Mouse (Mus musculus) large intestine, adult 2 months (tissue): ENCODE results near the gene Wnt7b. TPM values are rescaled to one million over a fixed set of nuclear protein-coding genes. Genes with fewer than 3 reads are reported as not detected.

Experiments used
- DNase-seq: peaks from one replicate; pipeline ENCODE4 v3.0.0-alpha.2; 2012; ENCODE audit warnings: low read depth, low spot score
- WGBS: fragments of 180-500 bp; shearing (Covaris S2); methylation state at CpG from one replicate; pipeline ENCODE4 v1.1.7; 2018; 5-methylcytosine and 5-hydroxymethylcytosine counted together
- polyA plus RNA-seq: library from polyadenylated mRNA; depleted of rRNA; stranded (reverse); fragments of >200 nt; gene quantifications from 2 replicates; pipeline ENCODE4 v1.2.3, GENCODE M21; 2012

Wnt7b gene
- polyA plus RNA-seq, 1 experiment: 0.07 TPM

DNA sequence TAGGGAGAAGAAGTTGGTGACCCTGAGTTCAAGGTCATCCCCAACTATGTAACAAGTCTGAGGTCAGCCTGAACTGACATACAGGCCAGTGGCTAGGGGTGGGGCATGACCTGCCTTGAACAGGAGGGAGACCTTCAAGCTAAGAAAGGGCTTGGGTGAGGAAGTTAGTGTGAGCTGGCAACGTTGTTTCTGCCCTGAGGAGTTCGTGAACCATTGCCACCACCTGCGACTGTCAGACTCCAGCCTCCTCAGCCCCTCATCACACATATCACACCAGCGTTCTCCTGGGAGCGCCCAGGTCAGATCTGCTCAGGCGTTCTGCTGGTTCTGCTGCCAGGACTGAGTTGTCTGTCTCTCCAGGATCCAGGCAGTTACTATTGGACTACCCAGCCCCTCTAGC lies 20.5 kb upstream of the Wnt7b start:
- 74% methylated on average over 6 of the region's 6 CpGs for WGBS
- DNase-seq: no peak

GRCm38 (mm10) chr15:85602021-85602420 lies 19.7 kb upstream of the Wnt7b start:
- DNase-seq: no peak
- WGBS: 93% methylated on average over 5 of the region's 5 CpGs

- no peak for DNase-seq
- WGBS: 78% methylated on average over 4 of the region's 4 CpGs
These were observed 18.9 kb upstream of the Wnt7b start for GRCm38 (mm10) chr15:85601202-85601601.

DNA sequence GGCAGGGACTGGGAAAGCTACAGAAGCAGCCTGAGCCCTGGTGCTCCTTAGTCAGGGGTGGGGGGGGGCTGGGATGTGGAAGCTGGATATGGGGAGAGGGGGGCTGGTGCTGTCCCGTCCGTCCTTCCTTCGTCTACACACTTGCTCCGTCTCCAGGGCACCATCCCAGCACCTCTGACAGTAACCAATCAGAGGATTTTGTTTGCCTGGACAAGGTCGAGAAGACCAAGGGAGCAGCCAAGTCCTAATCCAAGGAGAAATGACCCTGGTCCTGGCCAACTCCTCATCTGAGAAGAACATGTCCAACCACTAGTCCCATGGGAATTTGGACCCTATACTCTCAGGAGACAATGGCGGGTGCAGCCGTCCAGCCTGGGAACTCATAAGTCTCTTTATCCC lies 18.4 kb upstream of the Wnt7b start:
- DNase-seq: no peak
- WGBS: 56% methylated on average over 7 of the region's 7 CpGs

GRCm38 (mm10) chr15:85599887-85600695 lies 17.8 kb upstream of the Wnt7b start:
- WGBS: 7% methylated on average over 17 of the region's 18 CpGs
- no peak for DNase-seq

DNA sequence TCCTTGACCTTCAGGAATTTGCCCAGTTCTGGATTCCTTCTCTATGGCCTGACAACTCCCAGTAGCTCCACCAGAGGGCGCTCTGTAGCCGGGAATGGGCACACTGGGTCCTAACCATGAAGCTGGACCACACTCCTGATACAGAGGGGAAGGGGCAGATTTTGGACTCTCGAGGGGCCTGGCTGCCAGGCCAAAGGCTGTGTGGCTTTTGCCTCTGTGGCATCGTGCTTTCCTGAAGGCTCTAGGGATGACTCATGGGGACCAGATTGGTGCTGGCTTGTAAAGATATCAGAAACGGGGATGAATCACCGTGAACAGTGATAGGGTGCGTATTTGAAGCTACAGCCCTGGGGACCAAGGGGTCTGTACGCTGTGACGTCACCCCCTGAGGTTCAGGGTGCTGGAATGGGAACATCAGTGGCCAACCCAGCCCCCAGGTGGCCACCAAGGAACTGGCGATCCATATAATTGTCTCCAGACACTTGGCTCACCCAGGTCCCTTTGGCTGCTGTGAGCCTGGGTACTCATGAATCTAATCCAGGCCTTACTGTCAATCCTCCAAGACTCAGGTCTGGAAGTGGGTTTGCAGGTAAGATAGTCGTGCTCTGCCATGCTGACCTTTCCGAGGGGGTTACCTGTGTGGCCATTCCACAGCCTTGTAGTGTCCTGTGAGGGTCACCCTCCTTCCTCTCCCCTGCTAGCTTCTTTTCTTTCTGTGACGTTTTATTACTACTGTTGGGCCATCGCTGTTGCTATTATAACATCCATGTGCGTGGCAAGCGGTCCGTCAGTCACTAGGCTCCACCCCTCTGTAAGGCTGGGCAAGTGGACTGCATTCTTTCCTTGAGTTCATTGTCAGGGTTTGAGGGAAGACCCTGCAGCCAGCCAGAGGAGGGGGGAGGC lies 17.0 kb upstream of the Wnt7b start:
- DNase-seq: no peak
- 22% methylated on average over 17 of the region's 17 CpGs for WGBS

- no peak for DNase-seq
- WGBS: 69% methylated on average over 5 of the region's 5 CpGs
These were observed 16.2 kb upstream of the Wnt7b start for GRCm38 (mm10) chr15:85598443-85598842.

DNA sequence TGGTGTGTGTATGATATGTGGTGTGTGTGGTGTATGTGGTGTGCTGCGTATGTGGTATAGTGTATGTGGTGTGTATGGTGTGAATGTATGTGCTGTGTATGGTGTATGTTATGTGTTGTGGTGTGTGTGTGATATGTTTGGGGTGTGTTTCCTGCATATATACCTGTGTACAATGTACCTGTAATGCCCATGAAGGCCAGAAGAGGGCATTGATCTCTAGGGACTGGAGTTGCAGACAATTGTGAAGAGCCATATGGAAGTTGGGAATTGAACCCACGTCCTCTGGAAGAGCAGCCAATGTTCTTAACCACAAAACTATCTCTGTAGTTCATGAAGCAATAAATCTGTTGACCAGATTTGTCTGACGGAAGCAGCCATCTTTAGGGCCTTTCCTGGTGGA lies 15.1 kb upstream of the Wnt7b start:
- no peak for DNase-seq
- WGBS: 66% methylated on average over 3 of the region's 3 CpGs

DNA sequence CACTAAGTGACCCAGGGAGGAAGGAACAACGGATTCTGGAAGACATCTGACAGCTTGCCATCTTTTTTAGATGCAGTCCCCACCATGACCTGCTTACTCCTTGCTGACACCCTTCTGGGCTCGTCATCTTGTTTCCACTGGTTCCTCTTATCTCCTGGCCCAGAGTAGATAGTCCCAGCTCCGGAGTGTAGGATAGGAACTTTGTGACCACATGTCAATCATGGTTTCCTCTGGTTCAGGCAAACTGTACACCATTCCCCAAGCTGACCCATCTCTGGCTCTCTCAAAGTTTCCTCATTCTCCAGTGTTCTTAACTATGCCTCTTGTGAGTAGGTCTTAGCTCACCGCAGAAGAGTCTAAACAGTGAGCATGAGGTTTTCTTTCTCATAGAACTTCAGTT lies 10.4 kb upstream of the Wnt7b start:
- no peak for DNase-seq
- WGBS: 80% methylated on average over 4 of the region's 4 CpGs

GRCm38 (mm10) chr15:85590831-85591230 lies 8.6 kb upstream of the Wnt7b start:
- WGBS: 87% methylated on average over 10 of the region's 10 CpGs
- no peak for DNase-seq

DNA sequence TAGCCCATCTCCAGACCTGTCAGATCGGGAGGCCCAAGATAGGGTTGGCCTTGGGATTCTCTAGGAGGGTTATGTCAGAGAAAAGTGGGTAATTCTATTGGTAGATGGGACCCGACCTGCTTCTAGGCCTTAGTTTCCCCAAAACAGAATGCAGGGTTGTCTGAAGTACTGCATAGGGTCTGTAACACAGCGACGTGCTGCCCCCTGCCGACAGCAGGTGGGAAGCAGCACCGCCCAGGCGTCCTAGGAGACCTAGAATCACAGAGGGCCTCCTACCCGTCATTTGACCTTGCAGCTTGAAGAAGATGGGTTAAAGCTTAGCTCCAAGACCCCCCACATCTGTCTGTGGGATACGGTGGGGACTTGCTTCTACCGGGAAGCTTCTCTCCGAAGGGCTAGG lies 1.2 kb upstream of the Wnt7b start:
- 3% methylated on average over 11 of the region's 11 CpGs for WGBS
- no peak for DNase-seq

DNA sequence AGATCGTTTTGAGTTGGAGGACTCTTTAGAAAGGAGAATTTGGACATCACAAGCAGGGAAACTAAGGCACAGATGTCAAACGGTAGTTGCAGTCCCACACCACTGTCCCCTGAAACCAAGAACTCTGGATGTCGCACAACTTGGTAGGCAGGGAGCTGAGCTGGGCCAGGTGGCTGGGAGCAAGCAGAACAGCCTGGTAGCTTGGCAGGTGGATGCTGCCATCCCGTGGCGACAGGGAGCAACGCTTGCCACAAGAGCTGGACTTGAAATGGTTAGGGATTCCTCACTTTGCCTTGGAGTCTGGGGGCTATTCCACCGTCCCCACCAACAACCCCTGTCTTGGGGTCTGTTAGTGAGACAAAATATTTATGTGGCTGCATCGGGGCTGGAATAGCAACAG lies 751 bp upstream of the Wnt7b start:
- WGBS: under 1% methylated on average over 8 of the region's 8 CpGs
- no peak for DNase-seq

GRCm38 (mm10) chr15:85581563-85582064 lies 659 bp downstream of the Wnt7b start:
- no peak for DNase-seq
- WGBS: under 1% methylated on average over 62 of the region's 67 CpGs

- 2% methylated on average over 65 of the region's 66 CpGs for WGBS
- no peak for DNase-seq
These were observed 1.2 kb downstream of the Wnt7b start for GRCm38 (mm10) chr15:85580934-85581562.

- 2% methylated on average over 47 of the region's 47 CpGs for WGBS
- no peak for DNase-seq
These were observed 1.8 kb downstream of the Wnt7b start for GRCm38 (mm10) chr15:85580483-85580882.

DNA sequence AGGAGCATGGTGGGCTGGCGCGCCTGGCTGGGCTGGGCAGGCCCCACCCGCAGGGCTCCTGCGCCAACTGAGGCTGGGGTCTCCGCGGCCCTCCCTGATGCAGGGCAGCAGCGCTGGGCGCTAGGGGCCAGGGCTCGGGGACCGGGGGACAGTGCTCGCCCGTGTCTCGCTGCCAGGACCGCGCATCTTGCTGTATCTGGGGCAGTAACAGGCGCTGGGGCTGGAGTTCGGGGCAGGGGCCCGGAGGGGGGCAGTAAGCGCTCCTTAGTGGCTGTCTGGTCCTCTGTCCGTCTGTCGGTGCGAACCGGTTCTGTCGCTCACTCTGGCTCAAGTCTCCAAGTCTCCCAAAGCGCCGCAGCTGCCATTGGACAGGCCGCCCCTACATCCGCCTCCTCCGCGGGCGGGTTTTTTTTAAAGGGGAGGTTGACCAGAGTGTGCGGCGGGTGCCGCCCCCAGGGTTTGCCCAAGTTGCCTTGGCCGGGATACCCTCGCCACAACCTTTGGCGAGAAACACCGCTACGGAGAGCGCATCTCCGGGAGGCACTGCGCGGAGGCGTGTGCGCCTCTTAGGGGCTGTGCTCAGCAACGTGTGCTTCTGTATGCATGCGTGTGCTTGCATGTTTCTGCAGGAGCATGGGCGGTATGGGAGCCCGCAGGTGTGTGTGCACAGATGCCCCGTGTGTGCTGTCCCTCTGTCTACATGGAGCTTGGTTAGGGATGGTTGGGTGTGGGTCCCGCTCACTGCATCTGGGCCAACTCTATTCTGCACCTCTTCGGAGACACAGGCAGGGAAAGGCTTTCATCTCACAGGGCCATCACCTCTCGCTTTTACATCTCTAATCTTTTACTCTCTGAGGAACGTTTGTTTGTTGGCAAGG lies 4.5 kb downstream of the Wnt7b start:
- whole genome bisulfite sequencing: 4% methylated on average over 54 of the region's 54 CpGs
- DNase-seq: no peak

- 4% methylated on average over 61 of the region's 61 CpGs for WGBS
These were observed 5.5 kb downstream of the Wnt7b start for GRCm38 (mm10) chr15:85576511-85577440.

GRCm38 (mm10) chr15:85576110-85576509 lies 6.2 kb downstream of the Wnt7b start:
- WGBS: 6% methylated on average over 20 of the region's 20 CpGs

More at GRCm38 (mm10) chr15:85576511-85577440, 5.5 kb downstream of the Wnt7b start:
- no peak for DNase-seq

More at GRCm38 (mm10) chr15:85576110-85576509, 6.2 kb downstream of the Wnt7b start:
- no peak for DNase-seq
